Mouse (Mus musculus) bone marrow, adult 2 months (tissue): ENCODE results near the gene Etv6.

Source experiments
- CTCF ChIP-seq: fragments of 200-500 bp; IDR thresholded peaks from 2 replicates; pipeline ENCODE4 v1.5.1; 2011; ENCODE audit warnings: low read length, control low read depth; ENCODE audit not compliant: control insufficient read depth, insufficient read depth
- POLR2A ChIP-seq: fragments of 200-500 bp; IDR thresholded peaks from 2 replicates; pipeline ENCODE4 v1.6.1; 2011; ENCODE audit warnings: low read depth, mild to moderate bottlenecking, control low read depth, low read length, borderline replicate concordance; ENCODE audit not compliant: control insufficient read depth

DNA sequence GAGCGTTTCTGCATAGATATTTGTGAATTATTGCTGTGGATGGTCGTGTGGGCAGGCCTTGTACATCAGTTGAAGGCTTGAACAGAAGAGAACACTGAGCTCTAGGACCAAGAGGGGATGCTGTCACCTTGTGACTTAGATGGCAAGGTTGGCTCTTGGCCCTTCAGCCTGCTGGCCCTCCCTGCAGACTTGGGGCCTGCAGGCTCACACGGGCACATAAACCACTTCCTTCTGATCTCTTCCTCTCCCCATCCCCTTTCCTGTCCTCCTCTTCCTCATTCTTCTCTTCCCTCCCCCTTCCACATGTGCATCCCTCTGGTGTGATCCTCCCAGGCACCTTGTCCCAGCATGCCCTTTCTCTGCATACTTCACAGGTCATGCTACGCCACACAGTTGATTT is 60.1 kb downstream of the Etv6 start:
- TF ChIP-seq CTCF (no peak), POLR2A (no peak)
